Mouse (Mus musculus) CH12.LX (cell line): ENCODE measurements around the gene Dtnbp1. TPM values are rescaled to one million over a fixed set of nuclear protein-coding genes. Genes with fewer than 3 reads are reported as not detected.
A peak's percentile ranks its signal among the peaks of the same experiment; 100 is the strongest.

Experiments used
- DNase-seq: peaks from one replicate; pipeline ENCODE4 v3.0.0-alpha.2; 2013; ENCODE audit errors: extremely low read depth
- H3K27ac ChIP-seq: 2 replicates; pipeline ENCODE4 v1.5.1; 2012; ENCODE audit warnings: low read depth, mild to moderate bottlenecking, control low read depth, moderate library complexity; ENCODE audit not compliant: insufficient read depth
- H3K27me3 ChIP-seq: replicated peaks from 2 replicates; pipeline ENCODE3; 2012; ENCODE audit warnings: inconsistent platforms
- H3K36me3 ChIP-seq, 2 experiments: replicated peaks in 1 of 2; 2 replicates each; pipeline versions ENCODE3 to v1.6.1; 2012; ENCODE audit warnings: inconsistent platforms in 1 of 2, low read length in 1 of 2, mild to moderate bottlenecking in 1 of 2, mixed read lengths in 1 of 2, moderate library complexity in 1 of 2; ENCODE audit not compliant: control insufficient read depth in 1 of 2, insufficient read depth in 1 of 2
- H3K4me1 ChIP-seq, 2 experiments: 2 replicates each; pipeline ENCODE4 v1.6.1; 2012; ENCODE audit warnings: inconsistent platforms in 1 of 2, moderate library complexity in 1 of 2; ENCODE audit not compliant: insufficient read depth in 2 of 2, control insufficient read depth in 1 of 2
- H3K4me2 ChIP-seq: 2 replicates; pipeline ENCODE4 v1.6.1; 2012; ENCODE audit warnings: low read depth, mild to moderate bottlenecking, control low read depth; ENCODE audit not compliant: poor library complexity, insufficient read depth, severe bottlenecking
- H3K4me3 ChIP-seq, 3 experiments: fragments of 150-350 bp in 1 of 3; sonication (generic) in 1 of 3; replicated peaks in 1 of 3; 2 replicates each; pipeline versions ENCODE3 to v1.5.1; 2011 to 2012; ENCODE audit warnings: low read depth in 2 of 3, low read length in 2 of 3, mild to moderate bottlenecking in 2 of 3, moderate library complexity in 2 of 3, control low read depth in 1 of 3, improper control_type of control experiment in 1 of 3, inconsistent platforms in 1 of 3, mixed read lengths in 1 of 3; ENCODE audit not compliant: poor library complexity in 1 of 3
- H3K79me2 ChIP-seq: replicated peaks from 2 replicates; pipeline ENCODE4 v1.6.1; 2012; ENCODE audit warnings: mild to moderate bottlenecking, moderate library complexity; ENCODE audit not compliant: control insufficient read depth, poor library complexity, insufficient read depth, severe bottlenecking; ENCODE audit errors: extremely low read depth
- H3K9ac ChIP-seq: 2 replicates; pipeline ENCODE4 v1.6.1; 2012; ENCODE audit warnings: low read depth, mild to moderate bottlenecking, control low read depth, moderate library complexity; ENCODE audit not compliant: insufficient read depth
- H3K9me3 ChIP-seq: replicated peaks from 2 replicates; pipeline ENCODE3; 2012; ENCODE audit warnings: low read length, inconsistent platforms, mixed read lengths
- BHLHE40 ChIP-seq: IDR thresholded peaks from 2 replicates; pipeline ENCODE4 v1.6.1; 2011; ENCODE audit warnings: mild to moderate bottlenecking, low read depth, low read length, improper control_type of control experiment
- CHD1 ChIP-seq: IDR thresholded peaks from 2 replicates; pipeline ENCODE4 v1.6.1; 2012; ENCODE audit warnings: low read depth, low read length, improper control_type of control experiment, inconsistent platforms
- CHD2 ChIP-seq: IDR thresholded peaks from 2 replicates; pipeline ENCODE4 v1.6.1; 2011; ENCODE audit warnings: low read length, improper control_type of control experiment
- CTCF ChIP-seq, 2 experiments: IDR thresholded peaks in 1 of 2; conservative IDR thresholded peaks in 1 of 2; 2 replicates each; pipeline ENCODE4 v1.5.1; 2011 to 2012; ENCODE audit warnings: low read depth in 2 of 2, low read length in 2 of 2, improper control_type of control experiment in 1 of 2, inconsistent platforms in 1 of 2, mild to moderate bottlenecking in 1 of 2, moderate library complexity in 1 of 2
- E2F4 ChIP-seq: IDR thresholded peaks from 2 replicates; pipeline ENCODE4 v1.6.1; 2011; ENCODE audit warnings: low read depth, low read length, improper control_type of control experiment; ENCODE audit not compliant: insufficient replicate concordance
- EP300 ChIP-seq: IDR thresholded peaks from 2 replicates; pipeline ENCODE4 v1.6.1; 2011; ENCODE audit warnings: low read length, improper control_type of control experiment
- ETS1 ChIP-seq: conservative IDR thresholded peaks from 2 replicates; pipeline ENCODE4 v1.6.1; 2012; ENCODE audit warnings: low read depth, mild to moderate bottlenecking, inconsistent platforms, low read length, improper control_type of control experiment, moderate library complexity
- GABPA ChIP-seq: IDR thresholded peaks from 2 replicates; pipeline ENCODE4 v1.6.1; 2012; ENCODE audit warnings: low read depth, low read length, improper control_type of control experiment, inconsistent platforms; ENCODE audit not compliant: insufficient replicate concordance
- HCFC1 ChIP-seq: IDR thresholded peaks from 2 replicates; pipeline ENCODE4 v1.6.1; 2012; ENCODE audit warnings: low read depth, mild to moderate bottlenecking, inconsistent platforms, low read length, improper control_type of control experiment
- IRF4 ChIP-seq: IDR thresholded peaks from 2 replicates; pipeline ENCODE4 v1.6.1; 2014; ENCODE audit warnings: low read depth, mild to moderate bottlenecking, inconsistent platforms, low read length, improper control_type of control experiment
- JUND ChIP-seq: conservative IDR thresholded peaks from 2 replicates; pipeline ENCODE4 v1.6.1; 2011; ENCODE audit warnings: low read depth, low read length, improper control_type of control experiment
- KAT2A ChIP-seq: IDR thresholded peaks from 2 replicates; pipeline ENCODE4 v1.6.1; 2012; ENCODE audit warnings: low read length, improper control_type of control experiment, inconsistent platforms; ENCODE audit not compliant: insufficient replicate concordance
- MAFK ChIP-seq: IDR thresholded peaks from 2 replicates; pipeline ENCODE4 v1.6.1; 2011; ENCODE audit warnings: low read length, improper control_type of control experiment; ENCODE audit not compliant: insufficient replicate concordance
- MAX ChIP-seq: IDR thresholded peaks from 2 replicates; pipeline ENCODE4 v1.6.1; 2011; ENCODE audit warnings: low read length, improper control_type of control experiment
- MAZ ChIP-seq: IDR thresholded peaks from 2 replicates; pipeline ENCODE4 v1.6.1; 2012; ENCODE audit warnings: low read depth, mild to moderate bottlenecking, inconsistent platforms, low read length, improper control_type of control experiment, moderate library complexity
- MEF2A ChIP-seq: IDR thresholded peaks from 2 replicates; pipeline ENCODE4 v1.6.1; 2014; ENCODE audit warnings: low read depth, mild to moderate bottlenecking, inconsistent platforms, low read length, improper control_type of control experiment, borderline replicate concordance
- MXI1 ChIP-seq: IDR thresholded peaks from 2 replicates; pipeline ENCODE4 v1.6.1; 2011; ENCODE audit warnings: mild to moderate bottlenecking, low read depth, low read length, improper control_type of control experiment
- MYC ChIP-seq: IDR thresholded peaks from 2 replicates; pipeline ENCODE4 v1.6.1; 2011; ENCODE audit warnings: low read depth, mild to moderate bottlenecking, improper control_type of control experiment, low read length
- PAX5 ChIP-seq: IDR thresholded peaks from 2 replicates; pipeline ENCODE4 v1.6.1; 2012; ENCODE audit warnings: low read length, inconsistent platforms, mixed read lengths
- POLR2AphosphoS2 ChIP-seq: IDR thresholded peaks from 2 replicates; pipeline ENCODE4 v1.6.1; 2011; ENCODE audit warnings: low read depth, low read length, improper control_type of control experiment
- RAD21 ChIP-seq: IDR thresholded peaks from 2 replicates; pipeline ENCODE4 v1.6.1; 2011; ENCODE audit warnings: low read depth, mild to moderate bottlenecking, low read length, improper control_type of control experiment, moderate library complexity
- RCOR1 ChIP-seq: conservative IDR thresholded peaks from 2 replicates; pipeline ENCODE4 v1.6.1; 2012; ENCODE audit warnings: low read depth, mild to moderate bottlenecking, inconsistent platforms, low read length, improper control_type of control experiment
- SIN3A ChIP-seq: IDR thresholded peaks from 2 replicates; pipeline ENCODE4 v1.6.1; 2012; ENCODE audit warnings: low read length, improper control_type of control experiment, inconsistent platforms
- SMC3 ChIP-seq: IDR thresholded peaks from 2 replicates; pipeline ENCODE4 v1.6.1; 2011; ENCODE audit warnings: low read depth, low read length, improper control_type of control experiment
- TBP ChIP-seq: conservative IDR thresholded peaks from 2 replicates; pipeline ENCODE4 v1.6.1; 2011; ENCODE audit warnings: low read depth, low read length, improper control_type of control experiment
- UBTF ChIP-seq: IDR thresholded peaks from 2 replicates; pipeline ENCODE4 v1.6.1; 2012; ENCODE audit warnings: low read depth, mild to moderate bottlenecking, inconsistent platforms, low read length, improper control_type of control experiment, moderate library complexity
- USF1 ChIP-seq: IDR thresholded peaks from 2 replicates; pipeline ENCODE4 v1.6.1; 2014; ENCODE audit warnings: low read depth, mild to moderate bottlenecking, inconsistent platforms, low read length, improper control_type of control experiment
- USF2 ChIP-seq: conservative IDR thresholded peaks from 2 replicates; pipeline ENCODE4 v1.6.1; 2011; ENCODE audit warnings: low read depth, low read length, improper control_type of control experiment
- ZMIZ1 ChIP-seq: IDR thresholded peaks from 2 replicates; pipeline ENCODE4 v1.6.1; 2012; ENCODE audit warnings: low read depth, mild to moderate bottlenecking, inconsistent platforms, low read length, improper control_type of control experiment
- ZNF384 ChIP-seq: IDR thresholded peaks from 2 replicates; pipeline ENCODE4 v1.6.1; 2012; ENCODE audit warnings: low read depth, low read length, improper control_type of control experiment, inconsistent platforms
- dilution Hi-C: fragments of 300-500 bp; cut with MboI; formaldehyde crosslinking; loops from 2 replicates; pipeline ENCODE4 v1.14.3; 2020; ENCODE audit warnings: low sequenced_read_pairs; ENCODE audit not compliant: extremely low pct_unique_long_range_greater_than_20kb, extremely low pct_ligation_motif_present
- in situ Hi-C: fragments of 300-500 bp; cut with MboI; formaldehyde crosslinking; loops from 3 replicates; pipeline ENCODE4 v1.14.3; 2019; ENCODE audit warnings: low sequenced_read_pairs, low pct_ligation_motif_present, low pct_unique_long_range_greater_than_20kb, mixed read lengths
- polyA plus RNA-seq: library from polyadenylated mRNA; unstranded; fragments of >175 nt; gene quantifications from 2 replicates; pipeline ENCODE4 v1.2.1, GENCODE M21; 2012; ENCODE audit warnings: low read depth; ENCODE audit not compliant: insufficient read length
- total RNA-seq, 2 experiments: library from RNA; depleted of rRNA; stranded (reverse); fragments of 300-350 nt in 1 of 2; fragments of >200 nt in 1 of 2; gene quantifications; 2 replicates each; pipeline ENCODE4 v1.2.3; 2012 to 2014

The Dtnbp1 gene
- total and polyA plus RNA-seq, 3 experiments = 32.4 to 69.2 (median 35.9) TPM

DNA sequence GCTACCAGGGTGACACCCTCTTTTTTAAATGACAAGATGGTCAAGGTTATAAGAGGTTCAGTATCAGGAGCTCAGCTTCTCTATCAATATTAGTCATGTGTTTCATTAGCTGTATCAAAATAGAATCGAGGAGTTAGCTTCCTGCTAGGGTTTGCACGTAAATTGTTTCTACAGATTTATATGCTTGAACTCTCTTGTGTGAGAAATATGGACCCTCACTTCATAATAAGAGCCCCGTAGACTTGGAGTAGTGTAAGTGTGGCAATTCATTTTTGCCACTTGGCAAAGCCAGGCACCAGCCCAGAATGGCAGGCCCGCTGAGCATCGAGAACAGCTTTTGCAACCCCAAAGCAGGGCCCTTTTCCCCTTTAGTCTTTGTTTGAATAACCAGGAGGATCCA, 1.1 kb upstream of the Dtnbp1 start:
- dilution Hi-C loops = no loop called here
- H3K27me3 ChIP-seq = no peaks in the 10 kb centered on the region

DNA sequence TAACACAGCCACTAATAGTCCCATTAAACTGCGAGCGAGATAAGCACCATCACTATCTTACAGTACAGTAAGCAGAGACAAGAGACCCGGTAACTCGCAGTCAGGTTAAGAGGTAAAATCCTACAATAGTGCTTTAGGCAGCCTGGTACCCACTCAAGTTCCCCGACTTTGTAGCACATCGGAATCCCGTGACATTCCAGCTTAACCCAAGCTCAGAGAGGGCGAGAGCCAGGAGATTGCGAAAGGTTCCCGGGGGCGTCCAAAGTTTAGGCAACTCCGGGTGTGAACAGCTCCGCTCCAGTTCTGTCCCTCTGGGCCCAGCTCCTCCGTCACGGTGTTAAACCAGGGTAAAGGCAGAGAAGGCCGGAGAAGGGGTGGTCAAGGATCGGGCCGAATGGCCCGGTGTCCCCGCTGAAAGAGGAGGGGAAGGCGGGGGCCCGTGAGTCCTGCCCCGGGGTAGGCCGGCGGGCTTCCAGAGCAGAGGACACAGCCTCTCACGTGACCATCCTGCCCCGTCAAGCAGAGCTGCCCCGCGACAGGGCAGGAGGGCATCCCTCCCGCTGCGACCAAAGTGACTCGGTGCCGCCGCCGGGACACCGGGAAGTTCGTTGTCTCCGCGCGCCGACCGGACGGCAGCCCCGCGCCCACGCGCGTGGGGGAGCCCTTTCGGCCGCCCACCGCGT, 578 bp downstream of the Dtnbp1 start:
- no peaks in the 10 kb centered on the region for H3K27me3 ChIP-seq
- peaks cover 7 to 71% of the 10 kb centered on the region in 2 experiments for H3K4me1 ChIP-seq
- H3K4me3 ChIP-seq = peak overlapping the region; percentile 83 to 94 (median 84)
- in situ Hi-C loops (no loop called here), dilution Hi-C loops (no loop called here)
- H3K9me3 ChIP-seq = no peaks in the 10 kb centered on the region
- peak overlapping the region; percentile 72 for H3K4me2 ChIP-seq
- H3K79me2 ChIP-seq = peaks cover 4% of the 10 kb centered on the region
- peaks cover 3 to 20% of the 10 kb centered on the region in 2 experiments for H3K36me3 ChIP-seq
- DNase-seq = no peak
- H3K27ac ChIP-seq = 0 out of 2 replicates have a peak overlapping the region, but pooled peaks have one; percentile 1
- peak overlapping the region; percentile 75 for H3K9ac ChIP-seq
- TF ChIP-seq SMC3 (no peak), UBTF (no peak), ZMIZ1 (no peak), JUND (no peak), MEF2A (no peak), CHD1 (no peak), IRF4 (0 out of 2 replicates have a peak, but pooled peaks have one; percentile 9), MYC (no peak), EP300 (no peak), MAX (no peak), MXI1 (no peak), MAFK (no peak), ETS1 (no peak), POLR2AphosphoS2 (no peak), MAZ (no peak), E2F4 (no peak), ZNF384 (no peak), SIN3A (no peak), CHD2 (no peak), PAX5 (no peak), CTCF (conservative IDR thresholded peaks at IDR 0.05 in 1 of 2, IDR thresholded peaks at IDR 0.05 in 1 of 2; ENCODE audit: low read depth in 2 of 2, low read length in 2 of 2) (no peak), USF2 (peak; percentile 27; the same call in 1 of the 2 replicates), TBP (no peak), HCFC1 (peak; percentile 16; the same call in 1 of the 2 replicates), GABPA (no peak), BHLHE40 (peak; percentile 85), RAD21 (no peak)

More for the DNA sequence above, 1.1 kb upstream of the Dtnbp1 start:
- in situ Hi-C loops = no loop called here
- no peak overlapping the region for H3K27ac ChIP-seq
- H3K9me3 ChIP-seq = peaks cover under 1% of the 10 kb centered on the region
- TF ChIP-seq CTCF (conservative IDR thresholded peaks at IDR 0.05 in 1 of 2, IDR thresholded peaks at IDR 0.05 in 1 of 2; ENCODE audit: low read depth in 2 of 2, low read length in 2 of 2) = no peak
- no peak for TF ChIP-seq ZNF384
- TF ChIP-seq USF1 = no peak
- no peak for TF ChIP-seq KAT2A
- TF ChIP-seq EP300 = no peak
- TF ChIP-seq RCOR1 = no peak
- TF ChIP-seq UBTF = no peak
- no peak for TF ChIP-seq MAX
- no peak for TF ChIP-seq GABPA
- no peak for TF ChIP-seq USF2
- TF ChIP-seq MAZ = no peak
- TF ChIP-seq RAD21 = no peak
- TF ChIP-seq SIN3A = no peak
- no peak for TF ChIP-seq JUND
- no peak for TF ChIP-seq MEF2A
- H3K79me2 ChIP-seq = peaks cover 4% of the 10 kb centered on the region
- no peak for DNase-seq
- H3K36me3 ChIP-seq = peaks cover 3 to 13% of the 10 kb centered on the region in 2 experiments
- no peak overlapping the region for H3K9ac ChIP-seq
- H3K4me1 ChIP-seq = peaks cover 3 to 68% of the 10 kb centered on the region in 2 experiments
- H3K4me2 ChIP-seq = no peak overlapping the region
- H3K4me3 ChIP-seq = no peak overlapping the region
